Mouse (Mus musculus) mouse embryonic stem cell (cell line): Measurements from ENCODE around the gene Cox19.

Experiments used
- in situ Hi-C, 2 experiments: fragments of 300-500 bp; cut with MboI; formaldehyde crosslinking; loops; 1 replicate in 1 of 2; 3 replicates in 1 of 2; pipeline ENCODE4 v1.14.3; 2019 to 2020; ENCODE audit warnings: low sequenced_read_pairs in 2 of 2, low pct_unique_long_range_greater_than_20kb in 1 of 2, mixed read lengths in 1 of 2; ENCODE audit not compliant: unreplicated experiment in 1 of 2

Gene Cox19

DNA sequence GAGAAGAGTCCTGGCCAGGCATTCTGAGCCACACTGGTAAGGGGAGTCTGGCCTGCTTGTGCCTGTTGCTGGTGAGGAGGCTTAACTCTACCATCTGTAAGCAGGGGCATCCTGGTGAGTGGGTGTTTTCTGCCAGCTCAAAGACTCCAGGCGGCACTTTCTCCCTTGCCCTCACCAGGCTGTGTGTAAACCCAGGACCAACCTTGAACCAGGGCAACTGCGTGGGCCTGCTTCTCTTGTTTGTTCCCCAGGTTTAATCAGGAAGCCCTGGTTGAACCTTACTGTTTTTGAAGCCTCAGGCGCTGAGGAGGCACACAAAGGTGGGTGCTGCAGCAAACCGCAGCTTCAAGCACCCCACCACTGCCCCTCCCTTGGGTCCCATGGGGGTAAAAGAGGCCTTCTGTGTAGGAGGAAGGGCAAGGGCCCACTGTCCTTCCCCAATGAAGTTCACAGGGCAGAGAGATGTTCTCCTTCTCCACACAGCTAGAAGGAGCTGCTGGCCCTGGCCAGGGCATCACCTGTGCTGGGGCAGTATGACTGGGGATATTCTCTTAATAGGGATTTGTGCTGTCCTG lies 16.8 kb upstream of the Cox19 start:
- in situ Hi-C loops: no loop called here

DNA sequence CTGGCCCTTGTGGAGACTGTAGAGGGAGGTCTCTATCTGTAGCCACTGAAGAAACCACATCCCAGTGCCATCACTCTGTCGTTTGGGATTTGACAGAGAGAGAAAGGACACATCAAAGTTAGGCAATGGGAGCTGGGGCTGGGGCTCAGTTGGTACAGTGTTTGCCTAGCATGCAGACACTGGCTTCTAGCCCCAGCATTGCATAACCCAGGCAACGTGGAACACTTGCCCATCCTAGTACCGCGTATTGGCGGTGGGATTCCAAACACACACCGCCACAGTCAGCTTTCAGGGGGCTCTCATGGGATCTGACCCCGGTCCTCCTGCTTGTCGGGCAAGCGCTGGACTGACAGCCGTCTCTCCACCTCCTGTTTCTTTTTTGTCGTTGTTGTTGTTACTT lies 15.3 kb upstream of the Cox19 start:
- in situ Hi-C loops: no loop called here

DNA sequence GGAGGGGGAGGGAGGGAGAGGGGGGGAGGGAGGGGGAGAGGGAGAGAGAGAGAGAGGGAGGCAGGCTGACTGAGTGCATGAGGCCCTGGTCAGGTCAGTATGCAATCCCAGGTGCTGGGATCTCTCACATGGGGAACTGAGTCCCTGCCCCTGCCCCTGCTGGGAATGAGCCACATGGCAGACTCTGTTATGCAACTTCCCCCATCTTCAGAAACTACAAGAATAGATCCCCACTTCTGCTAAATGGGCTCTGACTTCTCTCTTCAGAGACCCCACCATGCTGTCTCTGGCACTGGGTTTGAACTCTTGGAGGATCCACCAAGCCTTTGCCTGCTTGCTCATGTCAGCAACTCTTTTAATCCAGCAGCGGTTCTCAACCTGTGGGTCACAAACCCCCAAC lies 14.6 kb upstream of the Cox19 start:
- in situ Hi-C loops: no loop called here

DNA sequence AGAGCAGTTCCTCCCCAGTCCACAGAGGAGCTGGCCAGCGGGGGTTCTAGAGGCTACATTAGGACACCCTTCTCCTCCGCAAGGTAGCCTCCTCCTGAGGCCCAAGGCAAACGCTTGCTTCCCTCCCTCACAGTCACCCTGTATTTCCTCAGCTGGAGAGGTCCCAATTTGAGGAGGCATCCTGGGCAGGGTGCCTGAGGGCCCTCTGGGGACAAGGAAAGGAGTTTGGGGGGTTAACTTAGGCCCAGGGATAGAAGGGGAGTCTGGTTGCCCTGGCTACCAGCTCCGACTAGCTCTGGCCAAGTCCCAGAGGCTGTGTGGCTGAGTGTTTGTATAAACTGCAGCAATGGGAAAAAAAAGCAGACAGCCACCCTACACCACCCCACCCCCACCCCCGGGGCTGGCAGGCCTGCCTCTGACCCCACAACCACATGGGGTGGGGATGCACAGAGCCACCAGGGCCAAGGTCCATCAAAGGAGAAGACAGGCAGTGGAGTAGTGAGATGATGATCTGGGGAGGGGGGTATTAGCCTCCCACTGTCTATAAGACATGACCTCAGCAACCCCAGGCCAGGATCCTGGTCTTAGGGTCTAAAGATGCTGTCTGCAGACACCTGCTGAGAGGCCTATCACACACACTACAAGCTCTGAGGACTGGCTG lies 13.8 kb upstream of the Cox19 start:
- in situ Hi-C loops: no loop called here

DNA sequence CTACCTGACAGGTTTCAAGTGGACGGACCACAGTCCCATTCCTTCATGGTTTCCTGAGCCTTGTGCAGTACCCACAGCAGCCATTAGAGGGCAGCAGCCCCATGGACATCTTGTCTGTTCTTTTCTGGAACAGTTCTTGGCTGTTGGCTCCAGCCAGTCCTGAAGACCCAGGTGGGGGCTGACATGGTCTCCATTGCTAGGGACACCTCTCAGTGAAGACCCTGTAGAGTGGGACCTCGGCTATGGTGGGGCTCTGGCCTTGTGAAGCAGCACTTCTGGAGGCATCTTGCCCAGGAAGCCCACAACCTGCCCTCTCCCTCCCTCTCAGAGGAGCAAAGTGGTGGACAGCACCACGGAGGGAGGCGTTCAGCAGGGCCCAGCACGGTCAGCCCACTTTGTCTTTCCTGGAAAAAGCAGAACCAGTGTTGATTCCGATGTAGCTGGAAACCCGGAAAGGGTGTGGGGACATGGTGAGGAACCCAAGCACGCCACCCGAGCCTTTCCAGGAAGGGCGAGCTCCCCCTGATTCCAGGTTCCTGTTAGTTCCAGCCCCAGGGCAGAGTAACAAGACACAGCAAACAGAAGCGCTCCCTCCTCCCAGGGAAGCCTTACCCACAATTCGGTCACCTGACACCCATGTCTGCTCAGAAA lies 13.2 kb upstream of the Cox19 start:
- in situ Hi-C loops: no loop called here

DNA sequence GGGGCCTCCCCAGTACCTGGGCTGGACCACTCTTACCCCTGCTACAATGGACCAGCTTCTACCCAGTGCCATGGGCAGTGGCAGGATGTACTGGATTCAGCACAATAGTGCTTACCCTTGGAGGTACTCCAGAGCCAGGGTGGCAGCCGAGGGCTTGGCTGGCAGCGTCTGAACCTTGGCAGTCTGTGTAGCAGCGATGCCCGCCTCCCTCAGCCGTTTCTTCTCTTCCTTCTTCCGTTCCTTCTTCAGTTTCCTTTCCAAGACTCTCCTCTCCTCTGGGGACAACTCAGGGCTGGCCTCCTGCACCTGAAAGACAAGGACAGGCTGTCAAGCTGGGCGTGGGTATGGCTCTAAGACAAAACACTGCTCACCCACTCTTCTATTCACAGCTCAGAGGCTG lies 12.6 kb upstream of the Cox19 start:
- in situ Hi-C loops: no loop called here

DNA sequence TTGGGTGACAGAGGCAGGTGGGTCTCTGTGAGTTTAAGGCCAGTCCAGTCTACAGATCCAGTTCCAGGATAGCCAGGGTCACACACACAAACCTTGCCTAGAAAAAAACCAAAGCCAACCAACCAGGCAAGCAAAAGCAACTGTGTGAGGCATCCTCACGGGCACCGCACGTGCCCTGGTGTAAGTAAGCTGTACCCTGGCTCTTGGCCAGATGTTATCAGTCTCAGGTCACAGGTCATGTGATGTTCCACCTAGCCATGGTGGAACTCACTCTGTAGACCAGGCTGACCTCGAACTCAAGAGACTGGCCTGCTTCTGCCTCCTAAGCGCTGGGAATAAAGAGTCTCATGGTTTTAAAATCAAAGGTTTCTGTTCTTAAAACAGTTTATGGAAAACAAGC lies 8.0 kb upstream of the Cox19 start:
- in situ Hi-C loops: no loop called here

DNA sequence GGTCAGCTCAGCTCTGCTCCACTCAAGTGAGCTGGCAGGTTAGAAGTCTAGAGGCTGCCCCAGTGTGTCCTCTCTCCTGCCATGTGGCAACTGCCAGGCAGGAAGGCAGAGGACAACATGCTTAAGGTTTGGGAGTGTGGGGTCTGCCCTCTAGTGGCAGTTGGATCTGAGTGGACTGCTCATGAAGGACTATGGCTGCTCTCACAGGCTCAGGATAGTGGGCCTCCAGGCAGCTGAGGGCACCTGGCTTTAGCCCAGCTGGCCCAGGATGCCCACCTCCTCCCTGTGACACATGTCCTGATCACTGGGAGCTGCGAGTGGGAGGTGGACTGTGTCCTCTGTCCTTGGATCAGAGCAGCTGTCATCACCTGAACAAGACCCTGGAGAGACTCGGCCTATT lies 7.4 kb upstream of the Cox19 start:
- in situ Hi-C loops: no loop called here

DNA sequence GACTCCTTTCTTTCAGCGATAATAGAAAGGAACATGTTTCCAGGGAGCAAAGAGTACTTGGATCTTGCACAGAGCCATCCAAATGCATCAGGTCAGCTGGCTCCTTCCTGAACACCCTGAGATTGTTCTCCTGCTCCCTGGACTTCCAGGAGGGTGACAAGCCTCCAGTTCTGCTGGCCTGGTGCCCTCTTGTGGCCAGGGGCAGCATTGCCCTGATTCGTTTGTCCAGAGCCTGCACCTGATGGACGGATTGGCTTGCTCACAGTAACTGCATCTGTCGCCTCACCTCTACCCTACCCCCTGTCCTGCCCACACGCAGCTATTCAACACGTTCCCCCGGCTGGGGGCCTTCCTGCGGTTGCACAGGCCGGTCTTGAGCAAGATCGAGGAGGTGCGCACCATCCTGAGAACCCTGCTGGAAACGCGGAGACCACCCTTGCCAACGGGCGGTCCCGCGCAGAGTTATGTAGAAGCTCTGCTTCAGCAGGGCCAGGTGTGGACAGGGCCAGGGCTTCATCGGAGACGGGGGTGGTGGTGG lies 4.1 kb upstream of the Cox19 start:
- in situ Hi-C loops: no loop called here

DNA sequence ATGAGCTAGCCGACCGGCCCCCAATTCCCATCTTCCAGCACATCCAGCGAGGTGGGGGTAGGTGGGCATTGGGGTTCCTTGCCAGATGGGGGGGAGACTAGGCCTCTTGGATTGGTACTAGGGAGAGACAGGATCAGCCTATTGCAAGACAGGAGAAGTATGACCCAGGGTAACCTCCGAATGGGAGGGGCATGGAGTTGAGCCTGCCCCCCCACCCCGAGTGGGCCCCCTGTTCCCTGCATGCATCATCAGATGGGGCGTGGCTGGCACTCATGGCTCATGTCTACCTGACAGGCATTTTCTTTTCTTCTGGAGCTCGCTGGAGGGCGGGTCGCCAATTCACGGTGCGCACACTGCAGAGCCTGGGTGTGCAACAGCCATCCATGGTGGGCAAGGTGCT lies 2.7 kb upstream of the Cox19 start:
- in situ Hi-C loops: no loop called here

DNA sequence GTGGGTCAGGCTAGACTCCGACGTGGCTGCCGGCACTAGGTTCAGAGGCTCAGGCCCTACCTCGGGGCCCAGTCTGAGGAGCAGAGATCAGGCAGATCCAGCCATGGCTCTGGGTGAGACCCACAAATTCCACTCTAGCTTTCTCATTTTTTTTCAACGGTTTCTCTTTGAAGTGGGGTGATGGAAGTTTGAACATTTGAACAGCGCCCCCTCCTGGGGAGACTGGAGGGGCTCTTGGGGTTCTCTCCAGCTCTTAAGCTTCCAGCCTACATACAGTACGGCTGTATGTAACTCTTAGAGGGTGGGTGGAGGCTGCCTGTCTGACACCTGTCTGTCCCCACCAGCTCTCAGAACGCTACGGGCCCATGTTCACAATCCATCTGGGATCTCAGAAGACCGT lies 2.3 kb upstream of the Cox19 start:
- in situ Hi-C loops: no loop called here

DNA sequence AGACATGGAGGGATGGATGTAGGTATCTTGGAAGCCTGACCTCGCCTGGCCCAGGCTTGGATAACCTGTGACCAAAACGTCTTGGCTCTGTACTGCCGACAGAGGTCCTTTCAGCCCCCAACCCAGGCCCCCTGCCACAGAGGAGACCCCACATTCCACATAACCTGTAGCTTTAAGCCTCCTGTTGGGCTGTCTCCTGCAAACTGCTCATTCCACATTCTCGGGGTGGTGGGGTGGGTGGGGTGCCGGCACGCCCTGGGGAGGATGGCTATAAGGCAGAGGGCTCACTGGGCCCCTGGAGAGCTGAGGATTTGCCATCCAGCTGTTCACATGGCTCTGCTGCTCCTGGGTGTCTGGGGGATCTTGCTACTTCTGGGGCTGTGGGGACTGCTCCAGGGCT lies 1.1 kb upstream of the Cox19 start, which contains the start of gene Cyp2w1:
TSS of gene Cyp2w1 (plus strand) at position 301 of the 400 bp plus-strand sequence.
- in situ Hi-C loops: no loop called here

DNA sequence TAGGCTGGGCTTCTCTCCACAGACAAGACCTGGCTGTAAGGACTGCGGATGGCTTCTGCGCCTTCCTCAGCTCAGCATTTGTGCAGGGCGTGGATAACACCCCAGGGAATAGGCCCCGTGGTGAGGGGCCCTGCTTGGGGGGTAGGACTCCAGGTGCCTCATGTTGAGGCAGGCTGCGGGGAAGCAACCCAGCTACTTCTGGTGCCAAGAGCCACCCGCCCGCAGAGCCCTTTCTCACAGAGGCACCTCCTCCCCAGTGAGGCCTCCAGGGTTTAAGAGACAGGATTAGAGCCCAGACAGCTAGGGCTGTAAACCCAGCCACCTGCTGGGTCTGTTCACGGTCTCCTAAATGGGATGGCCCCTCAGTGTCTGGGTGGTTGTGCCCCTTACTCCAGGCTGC lies 410 bp upstream of the Cox19 start:
- in situ Hi-C loops: no loop called here

DNA sequence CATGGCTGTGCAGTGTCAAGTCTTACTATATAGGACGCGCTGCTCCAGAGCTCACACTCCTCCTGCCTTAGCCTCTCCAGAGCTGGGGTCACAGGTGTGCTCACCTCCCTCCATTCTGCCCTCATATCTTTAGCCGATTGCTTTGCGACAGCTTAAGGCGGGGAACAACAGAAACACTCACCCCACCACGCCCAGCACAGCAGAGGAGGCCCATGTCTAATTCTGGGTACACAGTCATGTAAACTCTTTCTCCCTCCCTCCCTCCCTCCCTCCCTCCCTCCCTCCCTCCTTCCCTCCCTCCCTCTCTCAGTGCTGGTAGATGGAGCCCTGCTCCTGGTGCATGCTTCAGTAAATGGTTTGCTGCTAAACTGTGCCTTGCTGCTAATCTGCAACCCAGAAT lies 1.5 kb downstream of the Cox19 start:
- in situ Hi-C loops: no loop called here

DNA sequence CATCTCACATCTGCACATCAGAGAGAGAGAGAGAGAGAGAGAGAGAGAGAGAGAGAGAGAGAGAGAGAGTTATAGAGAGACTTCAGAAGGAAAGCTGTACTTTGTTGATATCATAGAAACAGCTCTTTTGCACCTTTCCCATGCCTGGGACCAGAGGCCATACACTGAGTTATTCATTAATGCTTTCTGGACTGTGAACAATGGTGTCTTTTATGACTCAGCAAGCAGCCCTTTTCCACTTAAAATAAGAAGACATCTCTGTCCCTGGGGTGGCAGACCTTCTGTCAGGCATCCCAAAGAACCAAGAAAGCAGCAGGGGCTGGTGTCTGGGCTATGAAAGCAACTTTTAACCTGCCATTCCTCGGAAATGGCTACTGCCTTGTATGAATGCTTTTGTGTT lies 4.0 kb downstream of the Cox19 start:
- in situ Hi-C loops: no loop called here

DNA sequence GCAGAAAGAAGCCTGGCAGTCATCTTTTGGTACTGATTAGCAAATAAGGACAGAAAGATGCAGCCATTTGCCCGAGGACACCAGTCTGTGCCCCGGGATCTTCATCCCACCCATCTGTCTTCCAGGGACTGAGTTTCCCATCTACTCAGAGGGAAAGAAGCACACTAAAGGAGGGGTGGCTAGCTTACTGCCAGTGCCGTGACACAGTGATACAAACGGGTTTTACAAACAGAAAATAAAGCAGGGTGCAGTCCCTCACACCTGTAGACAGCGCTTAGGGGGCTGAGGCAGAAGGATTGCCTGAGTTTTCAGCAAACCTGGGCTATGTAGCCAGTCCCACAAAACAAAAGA lies 5.9 kb downstream of the Cox19 start:
- in situ Hi-C loops: no loop called here

DNA sequence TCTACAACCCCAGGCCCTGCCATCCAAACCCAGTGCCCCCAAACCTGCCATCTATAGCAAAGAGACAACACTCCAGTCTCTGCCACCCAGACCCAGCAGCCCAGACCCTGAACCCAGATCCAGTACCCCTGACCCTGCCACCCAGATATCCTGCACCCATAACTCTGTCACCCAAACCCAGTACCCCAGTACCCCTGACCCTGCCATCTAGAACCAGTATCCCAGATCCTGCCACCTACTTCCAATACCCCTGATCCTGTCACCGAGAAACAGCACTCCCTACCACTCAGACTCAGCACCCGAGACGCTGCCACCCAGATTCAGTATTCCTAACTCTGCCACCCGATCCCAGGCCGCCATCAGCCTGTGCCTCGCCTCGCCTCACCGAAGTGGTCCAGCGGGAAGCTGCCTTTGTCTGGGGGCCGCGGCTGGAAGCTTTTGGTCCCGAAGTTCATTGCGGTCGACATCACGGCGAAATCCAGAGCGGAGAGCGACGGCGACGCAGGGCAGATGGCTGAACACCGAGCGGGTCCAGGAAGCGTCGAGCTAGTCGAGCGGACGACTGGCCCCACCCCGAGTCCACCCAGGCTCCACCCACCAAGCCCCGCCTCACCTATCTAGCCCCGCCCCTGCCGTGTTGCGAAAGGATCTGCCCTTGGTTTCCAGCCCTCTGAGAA lies 6.4 kb downstream of the Cox19 start:
- in situ Hi-C loops: no loop called here

DNA sequence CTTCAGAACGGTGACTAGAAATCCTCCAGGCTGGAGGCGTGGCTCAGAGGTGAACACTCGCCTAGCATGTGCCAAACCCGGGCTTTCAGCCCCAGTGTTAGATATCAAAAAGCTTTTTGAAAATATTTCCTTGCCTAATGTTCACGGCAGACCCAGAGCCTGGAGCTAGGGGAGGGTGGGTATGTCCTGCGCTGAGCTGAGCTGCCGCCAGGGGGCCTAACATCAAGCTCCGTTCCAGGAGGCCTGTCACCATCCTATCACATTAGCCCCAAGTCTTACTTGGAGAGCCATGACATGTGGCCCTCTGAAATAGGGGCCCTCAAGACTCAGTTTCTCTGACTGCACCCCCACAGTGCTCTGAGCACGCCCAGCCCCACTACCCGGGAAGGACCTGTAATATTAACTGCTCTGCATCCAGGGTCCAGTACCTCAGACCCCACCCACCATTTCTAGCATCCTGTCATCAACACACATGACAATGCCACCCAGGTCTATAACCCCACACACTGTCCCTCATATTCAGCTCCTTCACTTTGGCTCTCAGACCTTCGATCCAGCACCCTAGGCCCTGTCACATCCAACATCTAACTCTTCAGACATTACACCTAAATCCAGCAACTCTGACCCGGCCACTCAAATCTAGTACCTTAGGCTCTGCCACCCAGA lies 7.1 kb downstream of the Cox19 start:
- in situ Hi-C loops: no loop called here

DNA sequence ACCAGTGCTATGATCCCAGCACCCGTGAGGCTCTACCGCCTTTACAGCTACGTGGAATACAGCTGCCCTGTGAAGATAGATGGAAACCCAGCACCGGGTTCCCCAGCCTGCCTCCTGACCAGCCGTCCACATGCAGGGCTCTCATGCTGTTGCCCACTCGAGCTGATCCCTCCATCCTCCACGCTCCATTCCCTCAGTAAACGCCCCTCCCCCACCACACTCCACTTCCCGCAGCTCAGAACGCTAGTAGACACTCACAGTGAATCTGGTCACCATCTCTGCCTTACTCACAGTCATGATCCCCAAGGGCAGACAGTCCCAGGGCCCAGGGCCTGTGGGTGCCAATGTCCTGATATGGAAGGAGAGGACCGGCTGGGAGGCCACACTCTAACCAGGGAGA lies 12.3 kb downstream of the Cox19 start:
- in situ Hi-C loops: no loop called here
